Mouse (Mus musculus): Measurements from ENCODE around the gene Nop9.

Gene Nop9

GRCm38 (mm10) chr14:55768555-55768954 lies 23.1 kb downstream of the Nop9 start:
- DNase-seq (ENCODE audit: extremely low read depth, insufficient read length, low spot score): no peak

- no peak for DNase-seq (ENCODE audit: extremely low read depth, insufficient read length, low spot score)
Measured at GRCm38 (mm10) chr14:55769087-55769703, 23.7 kb downstream of the Nop9 start.

- no peak for DNase-seq (ENCODE audit: extremely low read depth, insufficient read length, low spot score)
Measured at GRCm38 (mm10) chr14:55776711-55777110, 31.2 kb downstream of the Nop9 start.

- no peak for DNase-seq (ENCODE audit: extremely low read depth, insufficient read length, low spot score)
Measured at GRCm38 (mm10) chr14:55777176-55777575, 31.7 kb downstream of the Nop9 start.

- no peak for DNase-seq (ENCODE audit: extremely low read depth, insufficient read length, low spot score)
Measured at GRCm38 (mm10) chr14:55777806-55778205, 32.3 kb downstream of the Nop9 start.

DNA sequence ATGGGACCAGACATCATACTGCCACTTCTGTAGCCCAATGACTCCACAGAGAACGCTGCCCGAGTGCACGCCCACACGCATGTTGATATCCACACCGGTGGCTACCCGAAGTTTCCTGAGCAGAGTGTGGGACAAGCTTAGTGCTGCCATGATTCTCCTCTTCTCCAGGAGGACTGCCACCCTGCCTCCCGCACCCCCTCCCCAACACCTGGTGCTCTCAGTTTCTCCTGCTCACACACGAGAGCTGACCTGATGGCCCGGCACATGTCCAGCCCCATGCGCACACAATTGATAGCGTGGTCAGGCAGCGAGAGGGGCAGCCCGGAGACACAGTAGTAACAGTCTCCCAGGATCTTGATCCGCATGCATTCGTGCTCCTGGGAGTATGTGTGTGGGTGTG lies 33.2 kb downstream of the Nop9 start:
- DNase-seq (ENCODE audit: extremely low read depth, insufficient read length, low spot score): no peak

DNA sequence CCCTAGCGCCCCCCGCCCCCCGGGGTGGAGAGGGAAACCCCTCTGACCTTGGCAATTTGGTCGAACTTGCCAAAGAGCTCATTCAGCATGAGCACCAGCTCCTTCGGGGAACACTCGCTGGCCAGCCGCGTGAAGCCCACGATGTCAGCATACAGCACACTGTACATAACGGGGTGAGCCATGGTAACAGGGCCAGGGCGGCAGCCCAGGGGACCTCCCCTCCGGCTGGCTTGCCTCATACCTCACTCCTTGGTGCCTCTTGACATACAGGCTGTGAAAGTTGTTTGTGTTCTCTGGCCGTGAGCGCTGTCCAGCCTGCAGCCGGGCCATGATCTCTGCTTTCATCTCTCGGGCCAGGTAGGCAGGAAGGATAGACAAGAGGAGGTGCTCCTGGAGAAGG lies 34.2 kb downstream of the Nop9 start:
- no peak for DNase-seq (ENCODE audit: extremely low read depth, insufficient read length, low spot score)

GRCm38 (mm10) chr14:55780736-55781135 lies 35.2 kb downstream of the Nop9 start:
- DNase-seq (ENCODE audit: extremely low read depth, insufficient read length, low spot score): no peak

- DNase-seq (ENCODE audit: extremely low read depth, insufficient read length, low spot score): no peak
Measured at GRCm38 (mm10) chr14:55781310-55781709, 35.8 kb downstream of the Nop9 start.

- DNase-seq (ENCODE audit: extremely low read depth, insufficient read length, low spot score): no peak
Measured at GRCm38 (mm10) chr14:55782361-55782960, 37.0 kb downstream of the Nop9 start.

DNA sequence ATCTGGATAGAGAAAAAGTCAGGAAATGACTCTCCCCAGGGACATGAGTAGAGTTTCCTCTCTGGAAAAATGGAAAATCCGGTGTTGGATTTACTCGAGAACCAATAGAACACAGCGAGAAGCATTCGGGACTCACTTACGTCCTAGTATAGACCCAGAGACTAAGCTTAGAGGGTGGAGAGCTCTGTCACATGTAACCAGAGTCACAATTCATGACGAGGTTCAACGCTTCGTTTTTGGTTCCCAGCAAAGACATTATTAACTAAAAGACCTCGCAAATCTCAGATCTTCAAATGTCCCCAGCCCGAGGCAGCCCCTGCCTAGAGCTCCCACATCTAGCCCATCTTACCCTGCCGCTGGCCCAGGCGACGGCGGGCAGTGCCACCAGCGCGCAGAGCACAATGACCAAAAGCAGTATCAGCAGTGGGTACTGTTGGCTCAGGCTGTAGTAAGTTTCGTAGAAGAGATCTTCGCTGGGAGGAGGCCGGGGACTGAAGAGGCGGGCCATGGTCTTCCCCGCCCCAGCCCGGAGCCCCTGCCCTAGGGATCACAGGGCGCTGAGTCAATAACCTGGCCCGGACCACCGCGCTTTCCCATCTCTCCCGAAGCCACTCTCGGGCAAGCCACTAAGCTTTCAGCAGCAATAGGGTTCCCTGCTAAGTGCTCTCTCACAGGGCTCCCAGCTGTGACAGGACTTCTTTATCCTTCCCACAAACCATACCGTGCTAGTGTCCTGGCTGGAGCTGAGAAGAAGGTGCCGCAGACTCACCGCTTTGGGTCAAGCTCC lies 37.9 kb downstream of the Nop9 start:
- no peak for DNase-seq (ENCODE audit: extremely low read depth, insufficient read length, low spot score)

DNA sequence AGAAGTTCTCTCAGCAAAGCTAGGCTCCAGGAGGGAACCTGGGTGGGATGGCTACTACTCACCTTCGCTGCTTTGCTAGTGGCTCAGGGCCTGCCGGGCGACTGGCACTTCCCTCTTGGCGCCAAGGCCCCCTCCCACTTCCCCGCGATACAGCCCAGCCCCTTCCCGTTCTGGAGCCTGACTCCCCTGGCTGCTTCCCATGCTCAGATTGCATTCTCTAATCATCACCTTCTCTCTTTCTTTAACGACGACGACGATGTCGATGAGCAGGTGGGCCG lies 38.4 kb downstream of the Nop9 start, which contains the start of gene Adcy4:
Gene Adcy4 (minus strand): TSS at position 138 of the 278 bp plus-strand sequence.
- no peak for DNase-seq (ENCODE audit: extremely low read depth, insufficient read length, low spot score)

DNA sequence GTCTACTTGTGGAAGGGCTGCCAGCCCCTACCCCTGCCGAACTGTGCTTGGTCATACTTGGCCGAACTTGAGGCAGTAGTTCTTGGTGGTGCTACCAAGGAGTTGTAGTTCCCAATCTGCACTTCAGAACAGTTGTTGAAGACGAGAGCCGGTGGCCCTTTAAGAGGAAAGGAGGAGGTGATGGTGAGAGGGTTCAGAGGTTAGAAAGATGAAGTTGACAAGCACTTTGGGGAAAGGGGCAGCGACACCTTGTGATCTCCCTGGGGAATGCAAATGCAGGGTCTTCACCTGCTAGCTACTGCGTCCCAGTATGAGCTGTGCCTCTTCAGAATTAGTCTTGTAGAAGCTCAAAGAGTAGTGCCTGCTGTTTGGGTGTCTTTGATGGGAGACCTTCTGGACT lies 39.7 kb downstream of the Nop9 start:
- no peak for DNase-seq (ENCODE audit: extremely low read depth, insufficient read length, low spot score)

GRCm38 (mm10) chr14:55787731-55788130 lies 42.2 kb downstream of the Nop9 start:
- DNase-seq (ENCODE audit: extremely low read depth, insufficient read length, low spot score): no peak

DNA sequence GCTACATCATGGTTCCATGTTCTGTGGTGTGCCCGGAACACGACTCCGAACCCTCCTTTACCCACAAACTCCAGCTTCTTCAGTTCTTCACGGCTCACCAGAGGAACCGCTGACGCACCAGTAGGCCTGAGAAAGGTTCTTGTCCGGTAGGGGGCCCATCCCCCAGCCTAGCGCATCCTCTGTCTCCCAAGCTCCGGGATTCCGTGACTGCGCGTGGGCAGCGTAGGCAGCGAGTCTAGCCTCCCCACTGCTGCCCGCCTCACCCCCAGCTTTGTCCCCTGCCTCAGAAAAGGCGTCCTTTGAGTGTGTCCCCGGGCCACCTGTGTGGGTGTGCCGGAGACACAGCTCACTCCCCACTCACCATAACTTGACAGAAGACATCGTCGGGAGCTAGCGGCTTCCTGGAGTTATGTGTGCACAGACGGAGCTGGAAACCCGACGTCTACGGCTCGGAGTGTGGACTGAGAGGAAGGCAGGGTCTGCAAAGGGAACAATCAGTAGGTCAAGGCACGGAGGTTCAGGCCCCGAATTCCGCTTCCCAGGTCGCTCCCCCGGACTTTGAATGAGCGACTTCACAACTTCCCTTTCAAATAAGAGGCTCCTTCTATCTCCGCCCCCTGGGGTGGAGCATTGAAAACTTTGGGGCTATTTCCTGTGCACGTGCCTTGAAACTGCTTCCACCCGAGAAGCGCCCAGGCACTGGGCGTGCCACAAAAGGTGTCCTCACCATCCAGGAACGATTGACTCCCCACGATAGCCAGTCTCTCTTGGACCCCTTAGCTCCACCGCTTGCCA lies 43.0 kb downstream of the Nop9 start, which contains the start of gene Ripk3:
Gene Ripk3 (minus strand): TSS at position 610 of the 795 bp plus-strand sequence.
- DNase-seq (ENCODE audit: extremely low read depth, insufficient read length, low spot score): no peak

DNA sequence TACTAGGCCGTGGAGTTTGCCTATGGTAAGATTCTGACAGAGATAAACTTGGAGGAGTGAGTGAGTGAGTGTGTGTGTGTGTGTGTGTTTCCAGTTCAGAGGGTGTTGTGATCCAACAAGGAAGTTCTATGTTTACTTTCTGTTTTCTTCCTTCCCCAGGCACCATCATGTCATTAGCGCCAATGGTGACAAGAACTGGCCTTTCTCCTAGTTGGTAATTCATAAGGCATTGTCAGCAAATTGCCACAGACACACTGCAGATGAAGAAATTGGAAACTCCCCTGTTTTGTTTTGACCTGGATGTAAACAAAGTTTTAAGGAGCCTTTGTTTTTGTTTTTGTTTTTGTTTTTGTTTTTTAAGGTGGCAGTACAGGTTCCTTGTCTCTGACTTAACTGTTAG lies 48.0 kb downstream of the Nop9 start:
- DNase-seq (ENCODE audit: extremely low read depth, insufficient read length, low spot score): no peak

- DNase-seq (ENCODE audit: extremely low read depth, insufficient read length, low spot score): peak; percentile 45
Measured at GRCm38 (mm10) chr14:55793946-55794345, 48.5 kb downstream of the Nop9 start.

DNA sequence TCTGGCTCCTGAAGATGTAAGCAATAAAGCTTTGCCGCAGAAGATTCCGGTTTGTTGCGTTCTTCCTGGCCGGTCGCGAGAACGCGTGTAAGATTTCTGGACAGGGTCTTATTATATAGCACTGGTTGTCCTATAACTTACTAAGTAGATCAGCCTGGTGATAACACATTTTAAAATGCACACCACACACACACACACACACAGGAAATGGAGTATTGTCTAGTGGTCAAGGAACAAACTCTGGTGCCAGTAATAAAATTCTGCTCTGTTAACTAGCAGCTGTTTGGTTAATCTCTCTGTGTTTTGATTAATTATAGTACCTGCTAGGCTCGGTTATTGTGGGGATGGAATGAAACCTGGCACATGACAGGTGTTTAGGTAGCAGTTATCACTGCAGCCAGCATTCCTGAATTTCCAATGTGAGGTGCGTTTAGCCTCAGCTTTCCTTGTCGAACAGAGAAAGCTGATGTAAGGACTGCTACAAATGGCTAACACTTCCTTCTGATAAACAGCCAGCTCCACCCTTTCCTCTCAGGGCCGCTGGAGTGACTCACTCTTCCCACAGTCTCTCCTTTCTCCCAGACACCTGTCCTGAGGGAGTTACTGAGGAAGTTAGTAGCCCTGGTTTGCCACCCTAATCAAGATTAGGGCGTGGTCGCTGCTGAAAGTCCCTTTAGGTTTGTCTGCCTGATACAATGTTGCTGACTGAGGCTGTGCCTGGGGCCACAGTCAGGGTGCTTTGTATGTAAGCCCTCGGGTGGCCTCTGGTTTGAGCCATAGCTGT lies 50.1 kb downstream of the Nop9 start:
- DNase-seq (ENCODE audit: extremely low read depth, insufficient read length, low spot score): peak; percentile 48

Measured in 3134 (cell line).